In genomic region chr3:156563353-156563752, GRCm38 (mm10) we compare ENCODE assay signal across 8 mouse cellular contexts. TPM values are rescaled to one million over a fixed set of nuclear protein-coding genes. Genes with fewer than 3 reads are reported as not detected.
DNase-seq lines count a peak whose midpoint lies in the region; ATAC-seq and TF ChIP-seq lines count a peak whose summit lies in the region.

No protein-coding gene starts in this region.

- no peak for ATAC-seq in heart, embryonic 13.5 days (ENCODE audit: extremely low read depth, insufficient number of reproducible peaks, low FRiP score, low TSS enrichment)
- ATAC-seq in forebrain, embryonic 11.5 days (replicated peaks; ENCODE audit: low FRiP score) = no peak

- DNase-seq in heart, adult 9 months (ENCODE audit: low spot score in 2 of 2) = no peak
- peak; percentile 64 for DNase-seq in brain, embryonic 14.5 days (ENCODE audit: low read depth)
- no peak for DNase-seq in forebrain, embryonic 11.5 days (ENCODE audit: low spot score)
- DNase-seq in midbrain, embryonic 10.5 days (ENCODE audit: low spot score) = no peak
- no peak for DNase-seq in ovary, postnatal 14 days (ENCODE audit: low spot score)
- no peak for DNase-seq in ovary, postnatal 36 days (ENCODE audit: low spot score)
- DNase-seq in spleen, adult 18-20 months = no peak

- TF ChIP-seq POLR2A in brain, embryonic 14.5 days (IDR thresholded peaks at IDR 0.05; ENCODE audit: borderline replicate concordance, extremely low read depth, insufficient read depth, insufficient read length, poor library complexity, severe bottlenecking) = no peak

- 26% methylated on average over 3 of the region's 3 CpGs for WGBS in heart, embryonic 13.5 days
- WGBS in forebrain, embryonic 11.5 days = 21% methylated on average over 3 of the region's 3 CpGs
- WGBS in midbrain, embryonic 10.5 days = 22% methylated on average over 3 of the region's 3 CpGs

- H3K27ac ChIP-seq in heart, embryonic 13.5 days (replicated peaks) = no peak overlapping the region
- H3K27ac ChIP-seq in forebrain, embryonic 11.5 days (ENCODE audit: low read depth, low read length) = no peak overlapping the region
- H3K27ac ChIP-seq in midbrain, embryonic 10.5 days (replicated peaks) = no peak overlapping the region

- H3K9me3 ChIP-seq in heart, embryonic 13.5 days = no peaks in the 10 kb centered on the region
- no peaks in the 10 kb centered on the region for H3K9me3 ChIP-seq in forebrain, embryonic 11.5 days (ENCODE audit: control insufficient read depth, low read length)
- no peaks in the 10 kb centered on the region for H3K9me3 ChIP-seq in midbrain, embryonic 10.5 days (replicated peaks)

- H3K4me3 ChIP-seq in heart, embryonic 13.5 days = peak overlapping the region; percentile 71
- peak overlapping the region; percentile 58; the same call in 1 of the 2 replicates for H3K4me3 ChIP-seq in forebrain, embryonic 11.5 days (ENCODE audit: low read depth, low read length)
- peak overlapping the region; percentile 73 for H3K4me3 ChIP-seq in midbrain, embryonic 10.5 days

- peaks cover 53% of the 10 kb centered on the region for H3K27me3 ChIP-seq in heart, embryonic 13.5 days (replicated peaks)
- H3K27me3 ChIP-seq in forebrain, embryonic 11.5 days (ENCODE audit: control insufficient read depth, insufficient read depth, low read length) = no peaks in the 10 kb centered on the region
- H3K27me3 ChIP-seq in midbrain, embryonic 10.5 days (ENCODE audit: low read depth, poor library complexity, severe bottlenecking) = peaks cover 36% of the 10 kb centered on the region

- H3K36me3 ChIP-seq in heart, embryonic 13.5 days = no peaks in the 10 kb centered on the region
- H3K36me3 ChIP-seq in forebrain, embryonic 11.5 days (ENCODE audit: control insufficient read depth, insufficient read depth, low read length) = no peaks in the 10 kb centered on the region
- no peaks in the 10 kb centered on the region for H3K36me3 ChIP-seq in midbrain, embryonic 10.5 days

- peaks cover 18% of the 10 kb centered on the region for H3K4me1 ChIP-seq in heart, embryonic 13.5 days
- no peaks in the 10 kb centered on the region for H3K4me1 ChIP-seq in forebrain, embryonic 11.5 days (replicated peaks; ENCODE audit: control insufficient read depth, insufficient read depth, low read length)
- H3K4me1 ChIP-seq in midbrain, embryonic 10.5 days = peaks cover 30% of the 10 kb centered on the region

- peak; percentile 13; the same call in 1 of the 2 replicates for TF ChIP-seq CTCF in brain, embryonic 14.5 days (IDR thresholded peaks at IDR 0.05; ENCODE audit: borderline replicate concordance, extremely low read depth, insufficient read depth, insufficient read length)

- no peak overlapping the region for H3K9ac ChIP-seq in heart, embryonic 13.5 days
- H3K9ac ChIP-seq in forebrain, embryonic 11.5 days (ENCODE audit: low read length) = no peak overlapping the region; the same call in 1 of the 2 replicates

- peak overlapping the region; percentile 96 for H3K4me2 ChIP-seq in heart, embryonic 13.5 days
- H3K4me2 ChIP-seq in forebrain, embryonic 11.5 days (ENCODE audit: low read depth, low read length, severe bottlenecking) = peak overlapping the region; percentile 90; the same call in 1 of the 2 replicates

RNA-seq across cellular contexts. Expression of gene Negr1, which starts 1.8 kb away (rescaled TPM):
- 1.7 TPM in 2 replicates for polyA plus RNA-seq in heart, embryonic 13.5 days (2015; fragmentation: Nextera tagmentation; extraction: Ambion mirVana)
- polyA plus RNA-seq in brain, embryonic 14.5 days (2012; rRNA removed) = 40.2 and 61.0 TPM in 2 replicates
- 5.3 and 5.9 TPM in 2 replicates for polyA plus RNA-seq in forebrain, embryonic 11.5 days (2014; fragmentation: Nextera tagmentation; extraction: Ambion mirVana)
- 2.0 and 3.6 TPM in 2 replicates for polyA plus RNA-seq in midbrain, embryonic 10.5 days (2016; fragmentation: Nextera tagmentation; extraction: Ambion mirVana)
